Mouse (Mus musculus) E14TG2a.4 (cell line): Measurements from ENCODE around the gene Gm6588.

Source experiments
- CTCF ChIP-seq: conservative IDR thresholded peaks from 2 replicates; pipeline ENCODE4 v1.5.1; 2014; ENCODE audit warnings: low read length
- NANOG ChIP-seq: IDR thresholded peaks from 2 replicates; pipeline ENCODE4 v1.6.1; 2014; ENCODE audit warnings: borderline replicate concordance, low read length, mixed read lengths
- POU5F1 ChIP-seq: IDR thresholded peaks from 2 replicates; pipeline ENCODE4 v1.6.1; 2014; ENCODE audit warnings: low read length, borderline replicate concordance

GRCm38 (mm10) chr5:112496753-112497369, 47.6 kb downstream of the Gm6588 start:
- TF ChIP-seq CTCF, result no peak
- TF ChIP-seq NANOG, result no peak
- TF ChIP-seq POU5F1, result no peak
